Mouse (Mus musculus) left cerebral cortex, adult 9 months (tissue): ENCODE measurements at regions not wholly inside any gene's neighbourhood (a gene's known extent, or its start where the extent isn't known, plus 50 kb on each side); places are given as distances from the start of the nearest gene placed in this dataset.
"Not testable (repeated sequence)": the region's sequence is repeated elsewhere in the genome, so short reads cannot be mapped to it uniquely, and the experiment has no call there.

Source experiments
- DNase-seq, 2 experiments: peaks; one replicate each; pipeline ENCODE4 v3.0.0; 2022; ENCODE audit warnings: low spot score in 2 of 2

DNA sequence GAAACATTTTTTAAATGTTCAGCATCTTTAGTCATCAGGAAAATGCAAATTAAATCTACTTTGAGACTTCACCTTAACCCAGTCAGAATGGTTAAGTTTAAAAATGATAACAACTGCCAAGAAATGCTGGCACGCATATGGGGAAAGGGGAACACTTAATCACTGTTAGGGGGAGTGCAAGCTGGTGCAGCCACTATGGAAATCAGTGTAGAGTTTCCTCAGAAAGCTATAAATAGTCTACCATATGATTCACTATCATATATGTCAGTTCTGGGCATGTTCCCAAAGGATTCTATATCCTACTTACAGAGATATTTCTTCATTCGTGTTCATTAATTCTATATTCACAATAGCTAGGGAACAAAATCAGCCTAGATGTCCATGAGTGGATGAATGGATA is 61.6 kb upstream of the Tra2b start:
- peak in 1 of 2 experiments; percentile 46 for DNase-seq

- not testable (repeated sequence) for DNase-seq
Observed at GRCm38 (mm10) chr16:22325161-22325560, 59.4 kb upstream of the Tra2b start.

GRCm38 (mm10) chr16:22316251-22316711 is 50.5 kb upstream of the Tra2b start:
- peak; percentile 30 to 58 for DNase-seq
